Mouse (Mus musculus): ENCODE results near the gene AC140267.1.
A peak's percentile ranks its signal among the peaks of the same experiment; 100 is the strongest.

GRCm38 (mm10) chr15:80266281-80266680 lies 30.6 kb downstream of the AC140267.1 start:
- TF ChIP-seq EP300 (IDR thresholded peaks at IDR 0.05; ENCODE audit: low read depth): no peak
- peak; percentile 92 for TF ChIP-seq CTCF (IDR thresholded peaks at IDR 0.05; ENCODE audit: low read depth)

Measured in heart, postnatal 0 days (tissue).